Mouse (Mus musculus) gastrocnemius, postnatal 14 days (tissue): Measurements from ENCODE around the gene Syt7. TPM values are rescaled to one million over a fixed set of nuclear protein-coding genes. Genes with fewer than 3 reads are reported as not detected.

Experiments used
- DNase-seq: peaks from one replicate; pipeline ENCODE4 v3.0.0; 2021; ENCODE audit warnings: mixed read lengths
- intact Hi-C: fragments of 180-260 bp; cut with DNase I; formaldehyde crosslinking; loops from one replicate; pipeline ENCODE4 v1.15.1; 2025; ENCODE audit warnings: low total_unique reads
- total RNA-seq, 2 experiments: library from RNA; stranded (reverse); gene quantifications; 2 replicates each; pipeline ENCODE4 v1.2.3; 2021

The Syt7 gene
- total RNA-seq, 2 experiments from 2014 or later: 2.5 to 2.7 TPM

DNA sequence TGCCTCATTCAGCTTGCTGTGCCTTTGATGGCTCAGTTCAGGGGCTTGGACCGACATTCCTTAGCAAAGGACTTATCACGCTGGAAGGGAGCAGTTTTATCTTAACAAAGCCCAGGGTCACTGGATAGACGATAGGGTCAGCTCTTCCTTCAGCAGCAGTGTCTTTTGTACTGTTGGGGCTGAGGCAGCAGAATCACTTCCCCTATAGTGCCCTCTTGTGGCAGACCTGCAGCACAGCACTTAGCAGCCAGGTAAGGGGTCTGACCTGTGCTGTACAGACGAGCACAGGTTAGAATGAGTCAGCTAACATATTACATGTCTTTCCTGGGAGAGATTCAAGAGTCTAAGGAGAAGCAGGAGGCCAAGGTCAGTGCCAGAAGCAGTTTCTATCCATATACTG is 113.7 kb downstream of the Syt7 start:
- intact Hi-C loops: no loop called here
- no peak for DNase-seq

Other genes with a start within 250 kb of the Syt7 start
- 10 to 100 TPM; 10.5 to 16.5 TPM for gene Fads1, start 206.2 kb upstream of the Syt7 start, total RNA-seq
- 10 to 100 TPM; 92.6 to 96.5 TPM for gene Tmem258, start 185.1 kb upstream of the Syt7 start, total RNA-seq
- gene Fen1, start 184.9 kb upstream of the Syt7 start, total RNA-seq: 1 to 10 TPM; 4.2 to 6.2 TPM
- under 1 TPM in 1 of 2 experiments, not detected in 1; 0.08 TPM for gene Myrf, start 148.3 kb upstream of the Syt7 start, total RNA-seq
- 1 to 10 TPM; 6.3 to 7.3 TPM for gene Dagla, start 84.2 kb upstream of the Syt7 start, total RNA-seq
- gene Lrrc10b, start 68.4 kb downstream of the Syt7 start, total RNA-seq: under 1 TPM; 0.35 to 0.49 TPM
- under 1 TPM; 0.38 to 0.57 TPM for gene Ppp1r32, start 93.8 kb downstream of the Syt7 start, total RNA-seq
- 10 to 100 TPM; 17.0 to 21.0 TPM for gene Cpsf7, start 136.2 kb downstream of the Syt7 start, total RNA-seq
- 10 to 100 TPM; 38.5 to 46.6 TPM for gene Sdhaf2, start 137.1 kb downstream of the Syt7 start, total RNA-seq
- gene Tmem216, start 167.1 kb downstream of the Syt7 start, total RNA-seq: 1 to 10 TPM; 1.3 to 1.8 TPM
- 1 to 10 TPM; 3.8 to 4.1 TPM for gene Cyb561a3, start 188.1 kb downstream of the Syt7 start, total RNA-seq
- 1 to 10 TPM; 1.3 to 2.0 TPM for gene Tmem138, start 188.3 kb downstream of the Syt7 start, total RNA-seq
- 100 to 1,000 TPM; 143 to 164 TPM for gene Ddb1, start 216.2 kb downstream of the Syt7 start, total RNA-seq
- gene Tkfc, start 216.6 kb downstream of the Syt7 start, total RNA-seq: 1 to 10 TPM; 6.4 to 7.2 TPM
- under 1 TPM; 0.04 to 0.10 TPM for gene Vwce, start 245.1 kb downstream of the Syt7 start, total RNA-seq